Mouse (Mus musculus) stomach, embryonic 16.5 days (tissue): ENCODE measurements around the gene Tbc1d2b. TPM values are rescaled to one million over a fixed set of nuclear protein-coding genes. Genes with fewer than 3 reads are reported as not detected.
A peak's percentile ranks its signal among the peaks of the same experiment; 100 is the strongest.

Experiments used
- ATAC-seq: fragments of 200-750 bp; cut with Nextera tagmentation; 2 replicates; pipeline ENCODE4 v1.8.0; 2017; ENCODE audit warnings: moderate number of reproducible peaks, moderate TSS enrichment; ENCODE audit not compliant: insufficient read depth, low FRiP score
- H3K27ac ChIP-seq: fragments of 300-500 bp; sonication (generic); 2 replicates; pipeline ENCODE4 v1.5.1; 2014; ENCODE audit warnings: low read length
- H3K27me3 ChIP-seq: fragments of 300-500 bp; sonication (generic); 2 replicates; pipeline ENCODE4 v1.6.1; 2014; ENCODE audit warnings: low read length, control low read depth, mixed read lengths; ENCODE audit not compliant: control insufficient read depth, insufficient read depth
- H3K36me3 ChIP-seq: fragments of 300-500 bp; sonication (generic); 2 replicates; pipeline ENCODE4 v1.6.1; 2014; ENCODE audit warnings: low read length; ENCODE audit not compliant: control insufficient read depth, insufficient read depth
- H3K4me1 ChIP-seq: fragments of 300-500 bp; sonication (generic); 2 replicates; pipeline ENCODE4 v1.6.1; 2014; ENCODE audit warnings: low read length, control low read depth, mixed read lengths; ENCODE audit not compliant: control insufficient read depth, insufficient read depth
- H3K4me2 ChIP-seq: fragments of 300-500 bp; sonication (generic); 2 replicates; pipeline ENCODE4 v1.6.1; 2014; ENCODE audit warnings: low read depth, low read length, mixed read lengths
- H3K4me3 ChIP-seq: fragments of 300-500 bp; sonication (generic); replicated peaks from 2 replicates; pipeline ENCODE4 v1.5.1; 2014; ENCODE audit warnings: mild to moderate bottlenecking, low read length
- H3K9ac ChIP-seq: fragments of 300-500 bp; sonication (generic); 2 replicates; pipeline ENCODE4 v1.6.1; 2014; ENCODE audit warnings: low read length
- H3K9me3 ChIP-seq: fragments of 300-500 bp; sonication (generic); replicated peaks from 2 replicates; pipeline ENCODE4 v1.6.1; 2016; ENCODE audit warnings: low read length, control low read depth; ENCODE audit not compliant: control insufficient read depth
- WGBS: fragments of 180-500 bp; shearing (Covaris S2); extraction: QIAGEN DNeasy Blood & Tissue Kit; methylation state at CpG from one replicate; pipeline ENCODE4 v1.1.7; 2014; 5-methylcytosine and 5-hydroxymethylcytosine counted together
- polyA plus RNA-seq: library from polyadenylated mRNA; unstranded; fragments of >200 nt; fragmentation: Nextera tagmentation; extraction: Ambion mirVana; gene quantifications from 2 replicates; pipeline ENCODE4 v1.2.1, GENCODE M21; 2015

Tbc1d2b gene
- polyA plus RNA-seq, 1 experiment from 2014 or later: 15.4 TPM

DNA sequence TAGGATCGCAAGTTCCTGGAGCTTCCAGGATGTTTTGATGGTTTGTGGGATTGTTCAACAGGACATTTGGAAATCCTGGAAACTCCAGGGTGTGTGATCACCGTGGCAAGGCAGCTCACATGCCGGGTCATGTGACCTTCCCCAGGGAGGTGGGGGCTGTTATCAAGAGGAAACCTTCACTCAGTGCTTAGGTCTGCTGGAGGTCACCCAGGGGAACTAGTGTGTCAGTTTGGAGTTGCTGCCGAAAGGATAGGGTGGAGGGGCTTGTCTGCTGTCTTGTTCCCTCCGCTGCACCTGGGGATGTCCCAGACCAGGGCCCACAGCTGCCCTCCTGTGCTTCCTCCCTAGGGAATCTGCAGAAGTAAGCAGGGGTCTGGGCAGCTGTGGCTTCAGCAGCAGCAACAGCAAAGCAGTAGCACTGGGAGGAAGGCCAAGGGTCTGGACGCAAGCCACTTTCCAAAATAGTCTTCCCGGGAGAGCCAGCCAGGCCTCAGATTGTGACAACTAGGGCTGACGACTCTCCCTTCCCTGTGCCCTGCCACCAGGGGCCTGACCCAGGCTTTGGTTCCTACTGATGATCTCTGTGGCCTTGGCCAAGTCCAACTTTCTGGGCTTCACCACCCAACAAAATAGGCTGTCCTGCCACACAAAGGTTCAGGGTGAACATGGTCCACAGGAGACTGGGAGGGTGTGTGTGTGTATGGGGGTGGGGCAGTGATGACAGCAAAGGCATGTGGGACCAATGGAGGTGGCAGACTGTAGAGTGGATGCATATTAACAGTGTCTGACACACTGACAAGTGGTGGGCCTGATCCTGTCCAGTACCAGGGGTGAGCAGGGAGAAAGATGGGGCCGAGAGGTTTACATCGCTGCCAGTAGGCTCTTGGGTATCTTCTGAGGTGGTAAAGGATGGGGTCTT lies 71.8 kb downstream of the Tbc1d2b start:
- H3K4me3 ChIP-seq: no peak overlapping the region
- 57% methylated on average over 10 of the region's 10 CpGs for WGBS
- no peak overlapping the region for H3K4me2 ChIP-seq
- 0 out of 2 replicates have a peak overlapping the region, but pooled peaks have one; percentile 17 for H3K27ac ChIP-seq
- no peak overlapping the region for H3K9ac ChIP-seq
- no peaks in the 10 kb centered on the region for H3K9me3 ChIP-seq
- no peaks in the 10 kb centered on the region for H3K36me3 ChIP-seq
- no peaks in the 10 kb centered on the region for H3K27me3 ChIP-seq
- 0 out of 2 replicates have a peak, but pooled peaks have one; percentile 30 for ATAC-seq
- H3K4me1 ChIP-seq: peaks cover 7% of the 10 kb centered on the region; the same call in 1 of the 2 replicates

- H3K4me3 ChIP-seq: no peak overlapping the region
- H3K9me3 ChIP-seq: no peaks in the 10 kb centered on the region
- peaks cover 7% of the 10 kb centered on the region; the same call in 1 of the 2 replicates for H3K4me1 ChIP-seq
- H3K27me3 ChIP-seq: no peaks in the 10 kb centered on the region
- H3K36me3 ChIP-seq: no peaks in the 10 kb centered on the region
- no peak for ATAC-seq
- no peak overlapping the region for H3K9ac ChIP-seq
- H3K4me2 ChIP-seq: no peak overlapping the region
- WGBS: 79% methylated on average over 7 of the region's 7 CpGs
- H3K27ac ChIP-seq: no peak overlapping the region; the same call in 1 of the 2 replicates
These were observed 72.7 kb downstream of the Tbc1d2b start for GRCm38 (mm10) chr9:90197866-90198383.

DNA sequence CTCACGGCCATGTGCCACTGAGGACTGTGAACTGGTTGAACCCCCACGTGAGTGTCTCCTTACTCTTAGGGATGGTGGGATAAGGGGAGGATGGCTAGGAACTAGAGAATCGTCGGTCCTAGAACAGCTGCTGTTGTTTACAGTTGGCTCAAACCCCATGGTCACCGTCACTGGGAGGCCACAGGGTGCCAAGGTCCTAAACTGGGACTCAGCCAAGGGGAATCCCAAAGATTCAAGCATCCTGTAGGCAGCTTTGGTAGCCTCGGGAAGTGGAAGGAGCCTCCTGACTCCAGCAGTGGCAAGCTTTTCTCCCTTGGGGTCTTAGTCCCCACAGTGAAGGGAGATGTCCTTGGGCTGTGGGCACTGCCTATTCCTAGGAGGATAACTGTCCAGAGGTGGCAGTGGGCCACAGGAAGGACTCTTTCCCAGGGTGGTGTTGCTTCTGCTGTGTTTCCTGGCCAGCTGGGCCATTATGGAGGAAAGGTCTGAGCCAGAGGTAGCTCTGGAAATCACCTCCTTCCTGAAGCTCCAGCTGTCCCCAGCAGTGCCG lies 73.4 kb downstream of the Tbc1d2b start:
- Histone ChIP-seq H3K4me2 (no peak overlapping the region), H3K27ac (no peak overlapping the region), H3K4me1 (peaks cover 7% of the 10 kb centered on the region; the same call in 1 of the 2 replicates), H3K9ac (no peak overlapping the region), H3K27me3 (no peaks in the 10 kb centered on the region), H3K36me3 (no peaks in the 10 kb centered on the region), H3K9me3 (no peaks in the 10 kb centered on the region), H3K4me3 (no peak overlapping the region)
- ATAC-seq: no peak
- WGBS: 62% methylated on average over 7 of the region's 7 CpGs

DNA sequence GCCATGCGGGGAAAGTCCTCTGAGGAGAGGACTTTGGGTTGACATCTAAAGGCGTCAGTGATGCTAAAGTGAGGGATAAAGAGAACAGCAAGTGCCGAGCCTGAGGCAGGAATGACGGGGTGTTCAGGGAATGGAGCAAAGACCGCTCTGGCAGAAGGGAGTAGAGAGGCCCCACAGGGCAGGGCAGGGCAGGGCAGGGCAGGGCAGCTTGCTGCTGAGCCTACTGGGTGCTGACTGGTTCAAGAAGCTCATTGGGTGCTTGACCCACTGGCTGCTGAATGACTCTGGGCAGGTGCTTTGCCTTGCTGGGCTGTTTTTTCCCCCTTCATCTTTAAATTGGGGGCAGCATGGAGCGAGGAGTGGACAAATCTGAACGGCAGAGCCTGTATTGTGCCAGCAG lies 74.3 kb downstream of the Tbc1d2b start:
- H3K27me3 ChIP-seq: no peaks in the 10 kb centered on the region
- ATAC-seq: no peak
- no peaks in the 10 kb centered on the region for H3K36me3 ChIP-seq
- H3K27ac ChIP-seq: no peak overlapping the region
- no peaks in the 10 kb centered on the region for H3K9me3 ChIP-seq
- WGBS: 80% methylated on average over 7 of the region's 7 CpGs
- H3K4me1 ChIP-seq: peaks cover 7% of the 10 kb centered on the region; the same call in 1 of the 2 replicates
- H3K9ac ChIP-seq: no peak overlapping the region
- H3K4me2 ChIP-seq: no peak overlapping the region
- H3K4me3 ChIP-seq: no peak overlapping the region

DNA sequence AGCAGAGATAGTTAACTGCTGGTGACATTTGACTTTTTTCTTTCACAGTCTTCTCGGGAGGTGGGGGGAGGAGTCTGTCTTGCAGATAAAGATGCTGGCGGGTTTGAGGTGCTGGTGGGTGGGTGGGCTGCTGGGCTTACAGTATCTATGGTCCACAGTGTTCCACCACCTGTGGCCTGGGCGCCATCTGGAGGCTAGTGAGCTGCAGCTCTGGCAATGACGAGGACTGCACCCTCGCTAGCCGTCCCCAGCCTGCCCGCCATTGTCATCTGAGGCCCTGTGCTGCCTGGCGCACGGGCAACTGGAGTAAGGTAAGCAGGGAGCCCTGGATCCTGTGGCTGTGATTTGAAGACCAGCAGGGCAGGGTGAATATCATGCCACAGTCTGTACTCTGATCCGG lies 75.6 kb downstream of the Tbc1d2b start:
- H3K4me1 ChIP-seq: peaks cover 7% of the 10 kb centered on the region; the same call in 1 of the 2 replicates
- no peak overlapping the region for H3K4me2 ChIP-seq
- no peak overlapping the region for H3K9ac ChIP-seq
- H3K27ac ChIP-seq: no peak overlapping the region
- ATAC-seq: no peak
- WGBS: 79% methylated on average over 10 of the region's 10 CpGs
- H3K27me3 ChIP-seq: no peaks in the 10 kb centered on the region
- no peaks in the 10 kb centered on the region for H3K36me3 ChIP-seq
- H3K9me3 ChIP-seq: no peaks in the 10 kb centered on the region
- no peak overlapping the region for H3K4me3 ChIP-seq

DNA sequence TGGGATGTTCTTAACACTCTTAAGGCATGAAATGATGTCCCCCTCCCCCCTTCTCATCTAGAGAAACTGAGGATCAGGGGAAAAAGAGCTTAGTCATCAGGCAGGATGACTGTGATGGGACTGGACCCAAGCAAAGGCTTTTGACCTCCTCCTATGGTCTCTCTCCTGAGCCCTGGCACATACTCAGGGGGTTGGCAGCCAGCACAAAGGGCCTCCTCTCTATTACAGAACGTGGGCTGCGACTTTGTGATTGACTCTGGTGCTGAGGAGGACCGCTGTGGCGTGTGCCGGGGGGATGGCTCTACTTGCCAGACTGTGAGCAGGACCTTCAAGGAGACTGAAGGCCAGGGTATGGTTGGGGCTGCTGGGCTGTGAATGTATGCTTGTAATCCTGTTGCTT lies 81.2 kb downstream of the Tbc1d2b start:
- no peaks in the 10 kb centered on the region for H3K27me3 ChIP-seq
- peaks cover 5% of the 10 kb centered on the region; the same call in 1 of the 2 replicates for H3K4me1 ChIP-seq
- WGBS: 71% methylated on average over 5 of the region's 5 CpGs
- no peak overlapping the region for H3K27ac ChIP-seq
- H3K9ac ChIP-seq: no peak overlapping the region
- no peak overlapping the region for H3K4me2 ChIP-seq
- H3K36me3 ChIP-seq: no peaks in the 10 kb centered on the region
- H3K4me3 ChIP-seq: no peak overlapping the region
- H3K9me3 ChIP-seq: no peaks in the 10 kb centered on the region
- ATAC-seq: no peak

DNA sequence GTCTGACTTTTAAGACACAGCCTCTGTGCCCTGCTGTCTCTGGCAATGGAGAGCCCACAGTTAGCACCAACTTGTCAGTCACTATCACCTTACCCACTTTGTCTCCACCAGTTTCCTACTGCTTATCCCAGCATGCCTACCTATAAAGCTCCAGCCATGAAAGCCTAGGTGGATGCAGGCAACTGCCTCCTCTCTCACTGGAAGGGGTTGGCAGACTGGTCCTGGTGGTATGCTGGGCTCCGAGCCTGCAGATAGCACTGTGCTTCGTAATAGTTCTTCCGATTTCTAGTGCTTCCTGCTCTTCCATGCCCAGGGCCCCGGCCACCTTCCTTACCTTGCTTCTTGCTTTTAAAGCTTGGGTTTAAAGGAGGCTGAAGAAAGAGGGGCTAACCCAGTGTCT lies 81.7 kb downstream of the Tbc1d2b start:
- H3K27me3 ChIP-seq: no peaks in the 10 kb centered on the region
- no peak overlapping the region for H3K4me3 ChIP-seq
- ATAC-seq: no peak
- 94% methylated on average over 4 of the region's 4 CpGs for WGBS
- H3K36me3 ChIP-seq: no peaks in the 10 kb centered on the region
- H3K4me1 ChIP-seq: peaks cover 5% of the 10 kb centered on the region; the same call in 1 of the 2 replicates
- no peak overlapping the region for H3K27ac ChIP-seq
- no peak overlapping the region for H3K4me2 ChIP-seq
- no peaks in the 10 kb centered on the region for H3K9me3 ChIP-seq
- H3K9ac ChIP-seq: no peak overlapping the region

- no peak overlapping the region for H3K9ac ChIP-seq
- H3K4me1 ChIP-seq: peaks cover 15% of the 10 kb centered on the region
- no peaks in the 10 kb centered on the region for H3K27me3 ChIP-seq
- 76% methylated on average over 8 of the region's 8 CpGs for WGBS
- ATAC-seq: no peak
- H3K27ac ChIP-seq: no peak overlapping the region
- no peaks in the 10 kb centered on the region for H3K9me3 ChIP-seq
- H3K4me3 ChIP-seq: no peak overlapping the region
- H3K4me2 ChIP-seq: no peak overlapping the region
- H3K36me3 ChIP-seq: no peaks in the 10 kb centered on the region
These were observed 85.2 kb downstream of the Tbc1d2b start for GRCm38 (mm10) chr9:90185356-90185910.

GRCm38 (mm10) chr9:90184116-90184515 lies 86.5 kb downstream of the Tbc1d2b start:
- ATAC-seq: peak; percentile 34
- H3K27ac ChIP-seq: no peak overlapping the region
- H3K9me3 ChIP-seq: no peaks in the 10 kb centered on the region
- WGBS: 44% methylated on average over 8 of the region's 8 CpGs
- H3K4me1 ChIP-seq: peaks cover 15% of the 10 kb centered on the region
- no peak overlapping the region for H3K4me3 ChIP-seq
- no peak overlapping the region for H3K4me2 ChIP-seq
- no peak overlapping the region for H3K9ac ChIP-seq
- H3K27me3 ChIP-seq: no peaks in the 10 kb centered on the region
- H3K36me3 ChIP-seq: no peaks in the 10 kb centered on the region
